Mouse (Mus musculus): ENCODE results near the gene Dhx36. TPM values are rescaled to one million over a fixed set of nuclear protein-coding genes. Genes with fewer than 3 reads are reported as not detected.

Gene Dhx36
- polyA plus RNA-seq, 1 experiment, result 8.7 TPM

GRCm38 (mm10) chr3:62455854-62456253 is 51.0 kb downstream of the Dhx36 start:
- Histone ChIP-seq H3K4me3 (ENCODE audit: control insufficient read depth, insufficient read depth, low read length) (no peak overlapping the region), H3K27me3 (ENCODE audit: control insufficient read depth, insufficient read depth, low read length) (no peaks in the 10 kb centered on the region), H3K36me3 (ENCODE audit: control insufficient read depth, insufficient read depth, low read length) (no peaks in the 10 kb centered on the region), H3K4me1 (replicated peaks; ENCODE audit: control insufficient read depth, insufficient read depth, low read length) (no peaks in the 10 kb centered on the region), H3K27ac (ENCODE audit: control insufficient read depth, insufficient read depth, low read length) (no peak overlapping the region)
- DNase-seq, result no peak
- no peak for TF ChIP-seq CTCF (IDR thresholded peaks at IDR 0.05; ENCODE audit: borderline replicate concordance, control insufficient read depth, extremely low read depth, insufficient read depth, low read length, poor library complexity)
- 75% methylated on average over 1 of the region's 1 CpGs for WGBS

- H3K27me3 ChIP-seq (ENCODE audit: control insufficient read depth, insufficient read depth, low read length), result no peaks in the 10 kb centered on the region
- H3K27ac ChIP-seq (ENCODE audit: control insufficient read depth, insufficient read depth, low read length), result no peak overlapping the region
- no peak overlapping the region for H3K4me3 ChIP-seq (ENCODE audit: control insufficient read depth, insufficient read depth, low read length)
- DNase-seq, result no peak
- H3K4me1 ChIP-seq (replicated peaks; ENCODE audit: control insufficient read depth, insufficient read depth, low read length), result no peaks in the 10 kb centered on the region
- WGBS, result 86% methylated on average over 3 of the region's 3 CpGs
- TF ChIP-seq POLR2A (IDR thresholded peaks at IDR 0.05; ENCODE audit: control insufficient read depth, extremely low read depth, insufficient read depth, low read length, poor library complexity) (no peak), CTCF (IDR thresholded peaks at IDR 0.05; ENCODE audit: borderline replicate concordance, control insufficient read depth, extremely low read depth, insufficient read depth, low read length, poor library complexity) (no peak)
- H3K36me3 ChIP-seq (ENCODE audit: control insufficient read depth, insufficient read depth, low read length), result no peaks in the 10 kb centered on the region
Observed at GRCm38 (mm10) chr3:62454096-62454495, 52.7 kb downstream of the Dhx36 start.

- Histone ChIP-seq H3K27me3 (ENCODE audit: control insufficient read depth, insufficient read depth, low read length) (no peaks in the 10 kb centered on the region), H3K4me1 (replicated peaks; ENCODE audit: control insufficient read depth, insufficient read depth, low read length) (no peaks in the 10 kb centered on the region), H3K4me3 (ENCODE audit: control insufficient read depth, insufficient read depth, low read length) (no peak overlapping the region), H3K27ac (ENCODE audit: control insufficient read depth, insufficient read depth, low read length) (no peak overlapping the region), H3K36me3 (ENCODE audit: control insufficient read depth, insufficient read depth, low read length) (no peaks in the 10 kb centered on the region)
- TF ChIP-seq CTCF (IDR thresholded peaks at IDR 0.05; ENCODE audit: borderline replicate concordance, control insufficient read depth, extremely low read depth, insufficient read depth, low read length, poor library complexity) (no peak), POLR2A (IDR thresholded peaks at IDR 0.05; ENCODE audit: control insufficient read depth, extremely low read depth, insufficient read depth, low read length, poor library complexity) (no peak)
- no peak for DNase-seq
- WGBS, result 94% methylated on average over 4 of the region's 4 CpGs
Observed at GRCm38 (mm10) chr3:62452961-62453360, 53.8 kb downstream of the Dhx36 start.

- TF ChIP-seq POLR2A (IDR thresholded peaks at IDR 0.05; ENCODE audit: control insufficient read depth, extremely low read depth, insufficient read depth, low read length, poor library complexity) (no peak), CTCF (IDR thresholded peaks at IDR 0.05; ENCODE audit: borderline replicate concordance, control insufficient read depth, extremely low read depth, insufficient read depth, low read length, poor library complexity) (no peak)
- no peaks in the 10 kb centered on the region for H3K4me1 ChIP-seq (replicated peaks; ENCODE audit: control insufficient read depth, insufficient read depth, low read length)
- DNase-seq, result no peak
- H3K36me3 ChIP-seq (ENCODE audit: control insufficient read depth, insufficient read depth, low read length), result no peaks in the 10 kb centered on the region
- H3K27me3 ChIP-seq (ENCODE audit: control insufficient read depth, insufficient read depth, low read length), result no peaks in the 10 kb centered on the region
- H3K27ac ChIP-seq (ENCODE audit: control insufficient read depth, insufficient read depth, low read length), result no peak overlapping the region
- WGBS, result 94% methylated on average over 4 of the region's 4 CpGs
- no peak overlapping the region for H3K4me3 ChIP-seq (ENCODE audit: control insufficient read depth, insufficient read depth, low read length)
Observed at GRCm38 (mm10) chr3:62449871-62450496, 56.8 kb downstream of the Dhx36 start.

GRCm38 (mm10) chr3:62447151-62447550 is 59.7 kb downstream of the Dhx36 start:
- 81% methylated on average over 8 of the region's 8 CpGs for WGBS
- no peaks in the 10 kb centered on the region for H3K36me3 ChIP-seq (ENCODE audit: control insufficient read depth, insufficient read depth, low read length)
- H3K4me1 ChIP-seq (replicated peaks; ENCODE audit: control insufficient read depth, insufficient read depth, low read length), result no peaks in the 10 kb centered on the region
- no peak overlapping the region for H3K4me3 ChIP-seq (ENCODE audit: control insufficient read depth, insufficient read depth, low read length)
- no peak for DNase-seq
- no peaks in the 10 kb centered on the region for H3K27me3 ChIP-seq (ENCODE audit: control insufficient read depth, insufficient read depth, low read length)
- H3K27ac ChIP-seq (ENCODE audit: control insufficient read depth, insufficient read depth, low read length), result no peak overlapping the region
- TF ChIP-seq CTCF (IDR thresholded peaks at IDR 0.05; ENCODE audit: borderline replicate concordance, control insufficient read depth, extremely low read depth, insufficient read depth, low read length, poor library complexity) (no peak), POLR2A (IDR thresholded peaks at IDR 0.05; ENCODE audit: control insufficient read depth, extremely low read depth, insufficient read depth, low read length, poor library complexity) (no peak)

GRCm38 (mm10) chr3:62446271-62446670 is 60.5 kb downstream of the Dhx36 start:
- no peak overlapping the region for H3K27ac ChIP-seq (ENCODE audit: control insufficient read depth, insufficient read depth, low read length)
- DNase-seq, result no peak
- no peaks in the 10 kb centered on the region for H3K4me1 ChIP-seq (replicated peaks; ENCODE audit: control insufficient read depth, insufficient read depth, low read length)
- TF ChIP-seq CTCF (IDR thresholded peaks at IDR 0.05; ENCODE audit: borderline replicate concordance, control insufficient read depth, extremely low read depth, insufficient read depth, low read length, poor library complexity) (no peak), POLR2A (IDR thresholded peaks at IDR 0.05; ENCODE audit: control insufficient read depth, extremely low read depth, insufficient read depth, low read length, poor library complexity) (no peak)
- H3K27me3 ChIP-seq (ENCODE audit: control insufficient read depth, insufficient read depth, low read length), result no peaks in the 10 kb centered on the region
- no peak overlapping the region for H3K4me3 ChIP-seq (ENCODE audit: control insufficient read depth, insufficient read depth, low read length)
- H3K36me3 ChIP-seq (ENCODE audit: control insufficient read depth, insufficient read depth, low read length), result no peaks in the 10 kb centered on the region
- 93% methylated on average over 7 of the region's 7 CpGs for WGBS
